Comparison of ENCODE assay signal across 13 mouse cellular contexts in the genomic region with DNA sequence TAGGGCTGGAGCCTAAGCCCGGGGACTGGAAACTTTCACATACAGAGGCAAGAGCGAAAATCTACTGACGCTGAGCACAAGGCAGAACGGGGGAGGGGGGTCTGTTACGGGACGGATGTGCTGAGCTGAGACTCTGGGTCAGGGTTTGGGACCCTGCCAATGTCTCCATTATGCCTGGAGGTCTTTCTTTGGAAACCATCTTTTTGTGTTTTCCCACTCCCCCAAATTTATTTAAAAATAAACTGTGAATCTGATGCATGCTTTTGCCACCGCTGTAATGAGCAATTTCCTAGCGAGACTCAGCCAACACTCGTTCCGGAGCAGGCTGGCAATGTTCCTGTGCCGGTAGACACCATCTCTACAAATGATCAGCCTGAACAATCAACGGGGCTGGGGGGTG. TPM values are rescaled to one million over a fixed set of nuclear protein-coding genes. Genes with fewer than 3 reads are reported as not detected.
DNase-seq lines count a peak whose midpoint lies in the region; ATAC-seq and TF ChIP-seq lines count a peak whose summit lies in the region.
"Had no signal": no experiment of that assay in that cellular context is flagged by ENCODE, and none has a peak within 500 bp of the region (broad histone marks: within the 10 kb centered on the region; RNA-seq: fewer than 3 reads in every experiment).

No protein-coding gene starts in this region.

- no peak for DNase-seq in hindbrain, embryonic 14.5 days (ENCODE audit: low spot score)
- DNase-seq in hindbrain, embryonic 10.5 days (ENCODE audit: low spot score), result no peak
- DNase-seq in lung, embryonic 14.5 days, result peak; percentile 73
- DNase-seq in lung, postnatal 0 days (ENCODE audit: low spot score), result no peak
- peak; percentile 40 for DNase-seq in right cerebral cortex, postnatal 4 days
- DNase-seq: gastrocnemius, postnatal 14 days; lung, postnatal 36 days; thymus, adult 18-20 months had no signal

- no peak for TF ChIP-seq EP300 in lung, postnatal 0 days (IDR thresholded peaks at IDR 0.05)

- peak overlapping the region; percentile 5; the same call in 1 of the 2 replicates for H3K27ac ChIP-seq in hindbrain, embryonic 14.5 days
- no peak overlapping the region for H3K27ac ChIP-seq in hindbrain, embryonic 10.5 days
- H3K27ac ChIP-seq in lung, embryonic 14.5 days (ENCODE audit: low read depth), result no peak overlapping the region
- no peak overlapping the region for H3K27ac ChIP-seq in lung, postnatal 0 days (ENCODE audit: low read length)
- no peak overlapping the region for H3K27ac ChIP-seq in embryonic facial prominence, embryonic 15.5 days (replicated peaks)
- no peak overlapping the region for H3K27ac ChIP-seq in liver, embryonic 12.5 days

- H3K9me3 ChIP-seq in hindbrain, embryonic 14.5 days (ENCODE audit: control insufficient read depth, low read length), result no peaks in the 10 kb centered on the region
- no peaks in the 10 kb centered on the region for H3K9me3 ChIP-seq in hindbrain, embryonic 10.5 days
- no peaks in the 10 kb centered on the region for H3K9me3 ChIP-seq in lung, embryonic 14.5 days (ENCODE audit: low read depth, low read length)
- no peaks in the 10 kb centered on the region for H3K9me3 ChIP-seq in lung, postnatal 0 days (ENCODE audit: low read length)
- H3K9me3 ChIP-seq in embryonic facial prominence, embryonic 15.5 days (replicated peaks), result no peaks in the 10 kb centered on the region
- H3K9me3 ChIP-seq in liver, embryonic 12.5 days (replicated peaks), result no peaks in the 10 kb centered on the region
- H3K9me3 ChIP-seq: midbrain, embryonic 15.5 days had no signal

- H3K4me3 ChIP-seq in hindbrain, embryonic 14.5 days (replicated peaks; ENCODE audit: low read length), result no peak overlapping the region
- H3K4me3 ChIP-seq in hindbrain, embryonic 10.5 days, result no peak overlapping the region
- no peak overlapping the region for H3K4me3 ChIP-seq in lung, embryonic 14.5 days (ENCODE audit: low read depth, low read length)
- no peak overlapping the region for H3K4me3 ChIP-seq in lung, postnatal 0 days (ENCODE audit: low read depth, low read length)
- no peak overlapping the region for H3K4me3 ChIP-seq in embryonic facial prominence, embryonic 15.5 days (replicated peaks)
- no peak overlapping the region for H3K4me3 ChIP-seq in liver, embryonic 12.5 days
- H3K4me3 ChIP-seq: midbrain, embryonic 15.5 days had no signal

- no peak for TF ChIP-seq CTCF in lung, embryonic 14.5 days (IDR thresholded peaks at IDR 0.05; ENCODE audit: low read depth)
- no peak for TF ChIP-seq CTCF in lung, postnatal 0 days (IDR thresholded peaks at IDR 0.05)

- no peak for ATAC-seq in hindbrain, embryonic 14.5 days (ENCODE audit: low FRiP score)
- ATAC-seq in lung, embryonic 14.5 days (ENCODE audit: insufficient read depth), result peak; percentile 69; the same call in 1 of the 2 replicates
- no peak for ATAC-seq in lung, postnatal 0 days
- ATAC-seq in embryonic facial prominence, embryonic 15.5 days (ENCODE audit: insufficient number of reproducible peaks, low FRiP score, low TSS enrichment, low read depth), result 0 out of 2 replicates have a peak, but pooled peaks have one; percentile 16
- no peak for ATAC-seq in liver, embryonic 12.5 days
- ATAC-seq: inflammation-experienced regulatory T-cells, adult 6 months; midbrain, embryonic 15.5 days had no signal

- peaks cover 28% of the 10 kb centered on the region for H3K4me1 ChIP-seq in hindbrain, embryonic 14.5 days (replicated peaks; ENCODE audit: control insufficient read depth, insufficient read depth, low read length)
- peaks cover 19% of the 10 kb centered on the region for H3K4me1 ChIP-seq in hindbrain, embryonic 10.5 days (replicated peaks)
- peaks cover 4% of the 10 kb centered on the region; the same call in 1 of the 2 replicates for H3K4me1 ChIP-seq in lung, embryonic 14.5 days (ENCODE audit: insufficient read depth)
- H3K4me1 ChIP-seq in lung, postnatal 0 days (ENCODE audit: insufficient read depth, low read depth, low read length), result no peaks in the 10 kb centered on the region
- H3K4me1 ChIP-seq in embryonic facial prominence, embryonic 15.5 days, result peaks cover 25% of the 10 kb centered on the region
- no peaks in the 10 kb centered on the region for H3K4me1 ChIP-seq in liver, embryonic 12.5 days

- no peaks in the 10 kb centered on the region for H3K36me3 ChIP-seq in hindbrain, embryonic 14.5 days (replicated peaks; ENCODE audit: control insufficient read depth, insufficient read depth)
- H3K36me3 ChIP-seq in hindbrain, embryonic 10.5 days, result no peaks in the 10 kb centered on the region
- H3K36me3 ChIP-seq in lung, embryonic 14.5 days (ENCODE audit: insufficient read depth), result no peaks in the 10 kb centered on the region
- no peaks in the 10 kb centered on the region for H3K36me3 ChIP-seq in lung, postnatal 0 days (ENCODE audit: insufficient read depth, low read length)
- H3K36me3 ChIP-seq in embryonic facial prominence, embryonic 15.5 days, result no peaks in the 10 kb centered on the region
- H3K36me3 ChIP-seq in liver, embryonic 12.5 days, result no peaks in the 10 kb centered on the region
- H3K36me3 ChIP-seq: midbrain, embryonic 15.5 days had no signal

- WGBS in hindbrain, embryonic 14.5 days, result 56% methylated on average over 12 of the region's 12 CpGs
- WGBS in hindbrain, embryonic 10.5 days, result 85% methylated on average over 12 of the region's 12 CpGs
- 39% methylated on average over 12 of the region's 12 CpGs for WGBS in lung, embryonic 14.5 days
- WGBS in lung, postnatal 0 days, result 57% methylated on average over 12 of the region's 12 CpGs
- 34% methylated on average over 12 of the region's 12 CpGs for WGBS in embryonic facial prominence, embryonic 15.5 days
- WGBS in liver, embryonic 12.5 days (ENCODE audit: insufficient replicate concordance), result 67% methylated on average over 12 of the region's 12 CpGs

- H3K27me3 ChIP-seq in hindbrain, embryonic 14.5 days (ENCODE audit: control insufficient read depth, insufficient read depth, low read length), result no peaks in the 10 kb centered on the region
- H3K27me3 ChIP-seq in hindbrain, embryonic 10.5 days (ENCODE audit: insufficient read depth, poor library complexity, severe bottlenecking), result no peaks in the 10 kb centered on the region
- H3K27me3 ChIP-seq in lung, embryonic 14.5 days (ENCODE audit: insufficient read depth, low read length), result no peaks in the 10 kb centered on the region
- no peaks in the 10 kb centered on the region for H3K27me3 ChIP-seq in lung, postnatal 0 days (replicated peaks; ENCODE audit: insufficient read depth, low read length)
- H3K27me3 ChIP-seq in embryonic facial prominence, embryonic 15.5 days, result no peaks in the 10 kb centered on the region
- no peaks in the 10 kb centered on the region for H3K27me3 ChIP-seq in liver, embryonic 12.5 days (replicated peaks)
- H3K27me3 ChIP-seq: midbrain, embryonic 15.5 days had no signal

- no peak overlapping the region for H3K4me2 ChIP-seq in hindbrain, embryonic 14.5 days (replicated peaks)
- no peak overlapping the region; the same call in 1 of the 2 replicates for H3K4me2 ChIP-seq in lung, embryonic 14.5 days
- no peak overlapping the region for H3K4me2 ChIP-seq in lung, postnatal 0 days (replicated peaks; ENCODE audit: low read depth, low read length)
- H3K4me2 ChIP-seq in embryonic facial prominence, embryonic 15.5 days (replicated peaks), result no peak overlapping the region
- H3K4me2 ChIP-seq in liver, embryonic 12.5 days, result no peak overlapping the region
- H3K4me2 ChIP-seq: midbrain, embryonic 15.5 days had no signal

- no peak overlapping the region for H3K9ac ChIP-seq in hindbrain, embryonic 14.5 days
- H3K9ac ChIP-seq in lung, embryonic 14.5 days, result no peak overlapping the region
- no peak overlapping the region for H3K9ac ChIP-seq in lung, postnatal 0 days (replicated peaks; ENCODE audit: low read depth)
- no peak overlapping the region for H3K9ac ChIP-seq in embryonic facial prominence, embryonic 15.5 days
- H3K9ac ChIP-seq in liver, embryonic 12.5 days, result no peak overlapping the region
- H3K9ac ChIP-seq: midbrain, embryonic 15.5 days had no signal

RNA-seq across cellular contexts. Expression of a gene that starts 57.0 kb away (rescaled TPM):
- 0.13 and 0.17 TPM in 2 replicates for polyA plus RNA-seq in hindbrain, embryonic 14.5 days (2014; fragmentation: Nextera tagmentation; extraction: Ambion mirVana)
- polyA plus RNA-seq in hindbrain, embryonic 10.5 days (2016; fragmentation: Nextera tagmentation; extraction: Ambion mirVana), result not detected in 2 replicates
- polyA plus RNA-seq in lung, embryonic 14.5 days (2014; fragmentation: Nextera tagmentation; extraction: Ambion mirVana), result 0.20 TPM in 1 of 2 replicates, not detected in the other
- 0.93 and 1.0 TPM in 2 replicates for polyA plus RNA-seq in lung, postnatal 0 days (2015; fragmentation: Nextera tagmentation; extraction: Ambion mirVana)
- 58.3 and 61.4 TPM in 2 replicates for polyA plus RNA-seq in embryonic facial prominence, embryonic 15.5 days (2015; fragmentation: Nextera tagmentation; extraction: Ambion mirVana)
- polyA plus RNA-seq in liver, embryonic 12.5 days (2016; fragmentation: Nextera tagmentation; extraction: Ambion mirVana), result not detected in 2 replicates
- polyA plus RNA-seq: heart, embryonic 14.5 days; inflammation-experienced regulatory T-cells, adult 6 months had no signal

Comparison
In these comparisons a context has a peak if more than half of its experiments do, and no peak if none do; other contexts are left out.
1. ATAC-seq: peak in lung, embryonic 14.5 days (single experiment) and embryonic facial prominence, embryonic 15.5 days (single experiment); none in hindbrain, embryonic 14.5 days (single experiment), lung, postnatal 0 days (single experiment) and liver, embryonic 12.5 days (single experiment).
2. DNase-seq: peak in lung, embryonic 14.5 days (single experiment) and right cerebral cortex, postnatal 4 days (single experiment); none in hindbrain, embryonic 14.5 days (single experiment), hindbrain, embryonic 10.5 days (single experiment) and lung, postnatal 0 days (single experiment).
3. RNA of a gene that starts 57.0 kb away (polyA plus RNA-seq): 58.3 to 61.4 TPM in embryonic facial prominence, embryonic 15.5 days; 0.93 to 1.0 TPM in lung, postnatal 0 days, 0.20 TPM in lung, embryonic 14.5 days, 0.13 to 0.17 TPM in hindbrain, embryonic 14.5 days, not detected in hindbrain, embryonic 10.5 days and not detected in liver, embryonic 12.5 days; every median in the first group is over 10 times any median in the second.